Mouse (Mus musculus): ENCODE data around the gene Syn3. TPM values are rescaled to one million over a fixed set of nuclear protein-coding genes. Genes with fewer than 3 reads are reported as not detected.
A peak's percentile ranks its signal among the peaks of the same experiment; 100 is the strongest.

Gene Syn3
- polyA plus RNA-seq, 1 experiment from 2014 or later, result 4.0 TPM

DNA sequence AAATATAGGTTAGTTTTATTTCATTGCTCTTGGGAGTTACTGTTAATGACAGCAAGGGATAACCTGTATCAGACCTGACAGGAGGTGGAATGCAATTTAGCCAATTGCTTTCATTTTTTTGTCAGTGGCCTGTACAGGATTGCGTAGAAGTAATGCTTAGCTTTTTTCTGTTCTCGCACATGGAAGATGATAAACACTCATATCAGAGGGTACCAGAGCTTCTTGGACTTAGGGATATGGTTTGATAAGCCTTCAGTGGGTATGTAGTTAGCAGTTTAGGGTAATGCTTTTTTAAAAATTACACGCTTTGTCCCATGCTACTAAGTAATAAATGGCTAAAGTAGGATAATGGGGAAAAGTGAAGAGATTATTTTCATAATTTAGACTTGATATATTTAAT, 472.3 kb downstream of the Syn3 start:
- H3K9ac ChIP-seq (ENCODE audit: low read length), result no peak overlapping the region
- WGBS, result 91% methylated on average over 3 of the region's 3 CpGs
- H3K4me1 ChIP-seq (ENCODE audit: control insufficient read depth, insufficient read depth, low read length), result no peaks in the 10 kb centered on the region
- no peaks in the 10 kb centered on the region for H3K9me3 ChIP-seq (ENCODE audit: control insufficient read depth, low read length)
- H3K4me3 ChIP-seq (ENCODE audit: low read depth, low read length), result no peak overlapping the region
- peaks cover 3% of the 10 kb centered on the region; the same call in 1 of the 2 replicates for H3K36me3 ChIP-seq (ENCODE audit: control insufficient read depth, insufficient read depth, low read length)
- H3K27ac ChIP-seq (replicated peaks; ENCODE audit: low read depth, low read length), result no peak overlapping the region
- DNase-seq (ENCODE audit: low spot score) (no peak), ATAC-seq (ENCODE audit: insufficient number of reproducible peaks, low FRiP score, low TSS enrichment, low read depth) (no peak)
- H3K4me2 ChIP-seq (ENCODE audit: low read depth, severe bottlenecking), result no peak overlapping the region
- no peaks in the 10 kb centered on the region for H3K27me3 ChIP-seq (ENCODE audit: control insufficient read depth, insufficient read depth, low read length)

GRCm38 (mm10) chr10:86025906-86026305, 472.8 kb downstream of the Syn3 start:
- DNase-seq (ENCODE audit: low spot score), result no peak
- ATAC-seq (ENCODE audit: insufficient number of reproducible peaks, low FRiP score, low TSS enrichment, low read depth), result no peak
- Histone ChIP-seq H3K9ac (ENCODE audit: low read length) (no peak overlapping the region), H3K9me3 (ENCODE audit: control insufficient read depth, low read length) (no peaks in the 10 kb centered on the region), H3K27ac (replicated peaks; ENCODE audit: low read depth, low read length) (no peak overlapping the region), H3K36me3 (ENCODE audit: control insufficient read depth, insufficient read depth, low read length) (peaks cover 3% of the 10 kb centered on the region; the same call in 1 of the 2 replicates), H3K4me2 (ENCODE audit: low read depth, severe bottlenecking) (no peak overlapping the region), H3K4me3 (ENCODE audit: low read depth, low read length) (no peak overlapping the region), H3K27me3 (ENCODE audit: control insufficient read depth, insufficient read depth, low read length) (no peaks in the 10 kb centered on the region), H3K4me1 (ENCODE audit: control insufficient read depth, insufficient read depth, low read length) (no peaks in the 10 kb centered on the region)
- whole genome bisulfite sequencing, result 72% methylated on average over 2 of the region's 2 CpGs

- Histone ChIP-seq H3K4me1 (ENCODE audit: control insufficient read depth, insufficient read depth, low read length) (no peaks in the 10 kb centered on the region), H3K27ac (replicated peaks; ENCODE audit: low read depth, low read length) (no peak overlapping the region), H3K4me3 (ENCODE audit: low read depth, low read length) (no peak overlapping the region), H3K4me2 (ENCODE audit: low read depth, severe bottlenecking) (no peak overlapping the region; the same call in 1 of the 2 replicates), H3K27me3 (ENCODE audit: control insufficient read depth, insufficient read depth, low read length) (no peaks in the 10 kb centered on the region), H3K9ac (ENCODE audit: low read length) (no peak overlapping the region), H3K9me3 (ENCODE audit: control insufficient read depth, low read length) (no peaks in the 10 kb centered on the region), H3K36me3 (ENCODE audit: control insufficient read depth, insufficient read depth, low read length) (no peaks in the 10 kb centered on the region)
- DNase-seq (ENCODE audit: low spot score), result no peak
- ATAC-seq (ENCODE audit: insufficient number of reproducible peaks, low FRiP score, low TSS enrichment, low read depth), result no peak
Measured at GRCm38 (mm10) chr10:86023149-86023548, 475.5 kb downstream of the Syn3 start.

GRCm38 (mm10) chr10:86022474-86022816, 476.3 kb downstream of the Syn3 start:
- no peak overlapping the region for H3K27ac ChIP-seq (replicated peaks; ENCODE audit: low read depth, low read length)
- no peak for DNase-seq (ENCODE audit: low spot score)
- H3K9me3 ChIP-seq (ENCODE audit: control insufficient read depth, low read length), result no peaks in the 10 kb centered on the region
- peak overlapping the region; percentile 76 for H3K4me2 ChIP-seq (ENCODE audit: low read depth, severe bottlenecking)
- WGBS, result 5% methylated on average over 6 of the region's 6 CpGs
- H3K36me3 ChIP-seq (ENCODE audit: control insufficient read depth, insufficient read depth, low read length), result no peaks in the 10 kb centered on the region
- no peaks in the 10 kb centered on the region for H3K27me3 ChIP-seq (ENCODE audit: control insufficient read depth, insufficient read depth, low read length)
- ATAC-seq (ENCODE audit: insufficient number of reproducible peaks, low FRiP score, low TSS enrichment, low read depth), result no peak
- no peaks in the 10 kb centered on the region for H3K4me1 ChIP-seq (ENCODE audit: control insufficient read depth, insufficient read depth, low read length)
- peak overlapping the region; percentile 68; the same call in 1 of the 2 replicates for H3K9ac ChIP-seq (ENCODE audit: low read length)
- peak overlapping the region; percentile 64 for H3K4me3 ChIP-seq (ENCODE audit: low read depth, low read length)

GRCm38 (mm10) chr10:86021749-86022473, 476.8 kb downstream of the Syn3 start, which contains the start of gene Fbxo7:
Fbxo7 (plus strand) TSS chr10:86021972.
- DNase-seq (ENCODE audit: low spot score), result peak; percentile 92
- WGBS, result under 1% methylated on average over 82 of the region's 82 CpGs

GRCm38 (mm10) chr10:86021408-86021748, 477.3 kb downstream of the Syn3 start:
- Histone ChIP-seq H3K27ac (replicated peaks; ENCODE audit: low read depth, low read length) (no peak overlapping the region), H3K27me3 (ENCODE audit: control insufficient read depth, insufficient read depth, low read length) (no peaks in the 10 kb centered on the region), H3K9me3 (ENCODE audit: control insufficient read depth, low read length) (no peaks in the 10 kb centered on the region), H3K36me3 (ENCODE audit: control insufficient read depth, insufficient read depth, low read length) (no peaks in the 10 kb centered on the region), H3K4me2 (ENCODE audit: low read depth, severe bottlenecking) (peak overlapping the region; percentile 76; the same call in 1 of the 2 replicates), H3K9ac (ENCODE audit: low read length) (no peak overlapping the region; the same call in 1 of the 2 replicates), H3K4me3 (ENCODE audit: low read depth, low read length) (peak overlapping the region; percentile 64; the same call in 1 of the 2 replicates), H3K4me1 (ENCODE audit: control insufficient read depth, insufficient read depth, low read length) (no peaks in the 10 kb centered on the region)
- no peak for DNase-seq (ENCODE audit: low spot score)
- ATAC-seq (ENCODE audit: insufficient number of reproducible peaks, low FRiP score, low TSS enrichment, low read depth), result peak; percentile 49
- 0% methylated on average over 3 of the region's 3 CpGs for WGBS

More at GRCm38 (mm10) chr10:86021749-86022473, 476.8 kb downstream of the Syn3 start, which contains the start of gene Fbxo7:
- Histone ChIP-seq H3K4me1 (ENCODE audit: control insufficient read depth, insufficient read depth, low read length) (no peaks in the 10 kb centered on the region), H3K27ac (replicated peaks; ENCODE audit: low read depth, low read length) (0 out of 2 replicates have a peak within 1 kb of the TSS, but pooled peaks have one; percentile 16), H3K9ac (ENCODE audit: low read length) (peak within 1 kb of the TSS; percentile 68), H3K9me3 (ENCODE audit: control insufficient read depth, low read length) (no peaks in the 10 kb centered on the region), H3K36me3 (ENCODE audit: control insufficient read depth, insufficient read depth, low read length) (no peaks in the 10 kb centered on the region), H3K4me3 (ENCODE audit: low read depth, low read length) (peak within 1 kb of the TSS; percentile 64), H3K27me3 (ENCODE audit: control insufficient read depth, insufficient read depth, low read length) (no peaks in the 10 kb centered on the region), H3K4me2 (ENCODE audit: low read depth, severe bottlenecking) (peak within 1 kb of the TSS; percentile 76)
- peak; percentile 91 for ATAC-seq (ENCODE audit: insufficient number of reproducible peaks, low FRiP score, low TSS enrichment, low read depth)

GRCm38 (mm10) chr10:86018813-86019212, 479.9 kb downstream of the Syn3 start:
- H3K27ac ChIP-seq (replicated peaks; ENCODE audit: low read depth, low read length), result no peak overlapping the region
- ATAC-seq (ENCODE audit: insufficient number of reproducible peaks, low FRiP score, low TSS enrichment, low read depth) (no peak), DNase-seq (ENCODE audit: low spot score) (no peak)
- no peak overlapping the region for H3K4me2 ChIP-seq (ENCODE audit: low read depth, severe bottlenecking)
- H3K36me3 ChIP-seq (ENCODE audit: control insufficient read depth, insufficient read depth, low read length), result no peaks in the 10 kb centered on the region
- H3K27me3 ChIP-seq (ENCODE audit: control insufficient read depth, insufficient read depth, low read length), result no peaks in the 10 kb centered on the region
- H3K9ac ChIP-seq (ENCODE audit: low read length), result no peak overlapping the region
- H3K9me3 ChIP-seq (ENCODE audit: control insufficient read depth, low read length), result no peaks in the 10 kb centered on the region
- 42% methylated on average over 5 of the region's 5 CpGs for WGBS
- H3K4me1 ChIP-seq (ENCODE audit: control insufficient read depth, insufficient read depth, low read length), result no peaks in the 10 kb centered on the region
- no peak overlapping the region for H3K4me3 ChIP-seq (ENCODE audit: low read depth, low read length)

DNA sequence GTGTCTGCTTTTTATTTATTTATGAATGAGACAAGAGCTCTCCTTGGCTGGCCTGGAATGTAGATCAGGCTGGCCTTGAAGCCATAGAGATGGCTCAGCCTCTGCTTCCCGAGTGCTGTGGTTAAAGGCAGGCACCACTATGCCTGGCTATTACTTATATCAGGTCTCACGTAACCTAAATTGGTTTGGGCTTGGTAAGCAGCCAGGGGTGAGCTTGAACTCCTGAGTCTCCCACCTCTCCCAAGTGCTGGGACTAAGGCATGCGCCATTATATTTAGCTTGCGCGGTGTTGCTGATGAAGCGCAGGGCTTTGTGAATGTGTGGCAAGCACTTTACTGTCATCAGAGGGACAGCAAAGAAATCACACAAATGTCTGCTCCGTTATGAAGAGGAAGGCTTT, 480.9 kb downstream of the Syn3 start:
- Histone ChIP-seq H3K4me3 (ENCODE audit: low read depth, low read length) (no peak overlapping the region), H3K9ac (ENCODE audit: low read length) (no peak overlapping the region), H3K27me3 (ENCODE audit: control insufficient read depth, insufficient read depth, low read length) (no peaks in the 10 kb centered on the region), H3K27ac (replicated peaks; ENCODE audit: low read depth, low read length) (no peak overlapping the region), H3K36me3 (ENCODE audit: control insufficient read depth, insufficient read depth, low read length) (no peaks in the 10 kb centered on the region), H3K9me3 (ENCODE audit: control insufficient read depth, low read length) (no peaks in the 10 kb centered on the region), H3K4me1 (ENCODE audit: control insufficient read depth, insufficient read depth, low read length) (no peaks in the 10 kb centered on the region), H3K4me2 (ENCODE audit: low read depth, severe bottlenecking) (no peak overlapping the region)
- DNase-seq (ENCODE audit: low spot score) (no peak), ATAC-seq (ENCODE audit: insufficient number of reproducible peaks, low FRiP score, low TSS enrichment, low read depth) (no peak)
- WGBS, result 95% methylated on average over 7 of the region's 7 CpGs
